Mouse (Mus musculus) heart, adult 2 months (tissue): Measurements from ENCODE around the gene Peli1.

Experiments used
- CTCF ChIP-seq: fragments of 200-600 bp; IDR thresholded peaks from 2 replicates; pipeline ENCODE4 v1.8.1; 2022; ENCODE audit warnings: antibody characterized with exemption, mild to moderate bottlenecking, moderate library complexity
- EP300 ChIP-seq: fragments of 200-500 bp; IDR thresholded peaks from 2 replicates; pipeline ENCODE4 v1.6.1; 2011; ENCODE audit warnings: low read depth, low read length, control low read depth; ENCODE audit not compliant: insufficient read depth
- POLR2A ChIP-seq: fragments of 200-500 bp; IDR thresholded peaks from 2 replicates; pipeline ENCODE4 v1.6.1; 2011; ENCODE audit warnings: mild to moderate bottlenecking, low read depth, low read length, control low read depth; ENCODE audit not compliant: insufficient read depth

DNA sequence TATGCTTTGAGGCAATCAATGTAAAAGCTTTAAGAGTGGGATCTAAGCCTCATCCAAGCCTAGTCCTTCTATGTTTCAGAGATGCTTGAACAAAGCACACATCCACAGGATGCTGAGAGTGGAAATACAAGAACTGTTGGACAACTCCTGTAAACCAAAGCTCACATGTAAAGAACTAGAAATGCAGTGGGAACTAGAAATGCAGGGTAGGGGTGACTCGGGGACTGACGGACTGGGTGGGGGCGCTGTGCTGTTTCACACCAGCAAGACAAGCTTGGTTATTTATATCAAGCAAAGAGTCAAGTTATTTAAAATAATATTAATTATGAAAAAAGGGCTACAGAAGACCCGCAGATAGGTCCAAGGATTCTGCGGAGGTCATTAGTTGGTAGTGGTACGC lies 82.8 kb downstream of the Peli1 start:
- TF ChIP-seq CTCF (no peak), POLR2A (no peak), EP300 (no peak)
